Mouse (Mus musculus): ENCODE results near the gene Fam69a.
"Not testable (repeated sequence)": the region's sequence is repeated elsewhere in the genome, so short reads cannot be mapped to it uniquely, and the experiment has no call there.

The Fam69a gene

DNA sequence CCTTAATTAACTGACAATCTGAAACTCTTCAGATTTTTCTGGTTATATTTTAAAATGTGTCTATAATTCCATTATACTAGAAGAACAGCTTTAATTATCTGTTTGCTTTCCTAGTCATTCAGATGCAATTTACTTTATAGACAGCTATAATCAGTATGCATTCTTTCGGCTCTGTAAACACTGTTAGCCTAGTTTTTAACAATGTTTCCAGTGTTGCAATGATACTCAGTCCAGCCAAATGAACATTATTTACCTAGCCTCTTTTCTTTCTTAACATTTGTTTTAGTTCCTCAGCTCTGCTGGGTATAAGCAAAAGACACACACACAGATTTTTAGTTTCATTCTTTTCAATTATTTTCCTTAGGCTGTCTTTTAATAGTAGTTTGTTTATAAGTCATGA is 38.0 kb downstream of the Fam69a start:
- in situ Hi-C loops (cut with MseI, MboI): no loop called here

DNA sequence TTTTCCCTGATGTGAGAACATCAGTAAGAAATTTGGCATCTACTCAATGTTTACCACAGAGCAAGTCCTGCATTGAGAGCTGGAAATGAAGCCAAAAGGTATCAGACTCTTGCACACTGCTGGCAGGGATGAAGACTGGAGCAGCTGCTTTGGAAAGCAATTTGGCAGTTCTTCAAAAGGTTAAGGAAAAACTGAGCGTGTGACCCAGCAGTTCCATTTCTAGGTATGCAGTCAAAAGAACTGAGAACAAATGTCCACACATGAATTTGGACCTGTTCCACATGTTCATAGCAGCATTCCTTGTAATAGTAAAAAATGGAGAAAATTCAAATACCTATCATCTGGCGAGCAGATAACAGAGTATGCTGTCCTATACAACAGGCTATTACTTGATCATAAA is 39.3 kb downstream of the Fam69a start:
- in situ Hi-C loops (cut with MseI, MboI): no loop called here

DNA sequence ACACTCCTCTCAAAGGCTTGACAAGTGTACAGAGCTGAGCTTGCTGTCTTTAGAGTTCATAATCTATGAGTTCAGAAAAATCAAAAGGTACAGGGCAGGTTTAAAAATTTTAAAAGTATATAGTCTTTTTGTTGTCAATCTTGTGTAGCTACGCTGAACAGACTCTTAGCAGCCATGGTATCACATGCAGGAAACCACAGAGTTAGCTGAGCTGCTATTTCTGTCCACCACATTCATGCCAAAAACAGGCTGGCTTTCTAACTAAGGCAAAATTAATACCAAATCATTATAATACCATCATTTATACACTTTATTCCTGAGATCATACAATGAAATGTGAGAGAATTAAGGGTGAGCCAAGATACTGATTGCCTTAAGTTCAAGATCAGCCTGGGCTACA is 40.4 kb downstream of the Fam69a start:
- in situ Hi-C loops (cut with MseI, MboI): no loop called here

DNA sequence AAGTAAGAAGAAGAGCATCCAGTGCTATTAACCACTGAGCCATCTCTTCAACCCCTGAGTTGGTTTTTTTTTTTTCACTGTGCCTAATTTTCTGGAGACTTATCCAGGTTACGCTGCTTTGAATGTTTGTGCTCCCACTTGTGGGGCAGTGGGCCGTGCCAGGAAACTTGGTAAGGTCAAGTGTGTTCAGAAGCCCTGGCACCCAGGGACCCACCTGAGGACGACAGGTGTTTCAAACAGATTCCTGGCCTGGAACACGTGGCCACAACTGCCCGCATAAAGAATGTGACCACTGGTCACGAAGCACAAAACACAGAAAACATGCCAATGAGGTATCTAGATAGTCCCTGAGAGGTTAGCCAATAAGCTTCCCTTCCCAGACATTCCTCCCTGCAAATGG is 43.4 kb downstream of the Fam69a start:
- in situ Hi-C loops (cut with MseI, MboI): no loop called here

DNA sequence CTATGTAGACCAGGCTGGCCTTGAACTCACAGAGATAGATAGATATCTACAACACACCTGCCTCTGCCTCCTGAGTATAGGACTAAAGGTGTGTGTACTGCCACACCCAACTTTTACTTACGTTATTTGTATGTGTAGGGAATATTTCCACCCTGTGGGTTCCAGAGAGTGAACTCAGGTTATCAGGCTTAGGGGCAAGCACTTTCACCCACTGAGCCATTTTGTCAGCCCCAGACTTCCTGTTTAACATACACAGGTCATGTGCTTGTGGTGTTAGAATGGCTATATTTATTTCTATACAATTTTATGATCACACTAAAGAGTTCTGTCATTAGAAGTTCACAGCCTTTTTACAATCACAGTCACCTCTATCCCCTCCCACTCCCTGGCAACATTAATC is 43.9 kb downstream of the Fam69a start:
- in situ Hi-C loops (cut with MseI, MboI): no loop called here

DNA sequence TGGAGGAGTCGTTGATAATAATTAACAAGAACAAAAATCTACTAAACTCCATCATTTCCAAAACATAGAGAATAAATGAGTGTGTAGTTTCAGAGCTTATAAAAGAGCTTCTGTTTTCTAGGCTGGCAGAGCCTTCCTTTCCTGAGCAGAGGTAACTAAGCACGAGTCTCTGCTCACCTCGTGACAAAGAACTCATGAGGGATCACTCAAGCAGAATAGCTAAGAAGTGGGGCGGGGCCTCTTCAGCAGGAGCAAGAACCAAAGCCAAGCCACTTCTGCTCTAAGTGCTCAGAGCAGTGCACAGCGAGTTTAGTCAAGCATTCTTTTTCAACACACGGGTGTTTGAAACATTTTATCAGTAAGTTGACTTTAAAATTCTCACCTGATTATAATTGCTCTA is 45.7 kb downstream of the Fam69a start:
- in situ Hi-C loops (cut with MseI, MboI): no loop called here

DNA sequence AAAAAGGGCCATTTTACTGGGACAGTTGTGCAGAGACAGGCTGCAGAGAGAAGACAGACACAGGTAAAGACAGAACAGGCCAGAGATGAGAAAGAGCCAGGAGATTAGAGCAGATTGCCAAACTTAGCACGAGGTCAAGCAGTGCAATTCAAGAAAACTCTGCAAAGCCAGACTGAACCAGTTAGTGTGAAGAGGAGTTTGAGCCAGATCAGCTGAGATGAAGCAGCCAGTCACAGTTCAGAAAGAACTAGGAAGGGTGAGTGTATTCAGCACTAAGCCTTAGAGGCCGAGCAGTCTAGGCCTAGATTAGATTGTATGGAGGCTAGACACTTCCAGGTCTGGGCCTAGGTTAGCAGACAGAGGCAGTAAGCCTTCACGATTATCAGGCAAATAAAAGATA is 47.2 kb downstream of the Fam69a start:
- in situ Hi-C loops (cut with MseI, MboI): no loop called here

DNA sequence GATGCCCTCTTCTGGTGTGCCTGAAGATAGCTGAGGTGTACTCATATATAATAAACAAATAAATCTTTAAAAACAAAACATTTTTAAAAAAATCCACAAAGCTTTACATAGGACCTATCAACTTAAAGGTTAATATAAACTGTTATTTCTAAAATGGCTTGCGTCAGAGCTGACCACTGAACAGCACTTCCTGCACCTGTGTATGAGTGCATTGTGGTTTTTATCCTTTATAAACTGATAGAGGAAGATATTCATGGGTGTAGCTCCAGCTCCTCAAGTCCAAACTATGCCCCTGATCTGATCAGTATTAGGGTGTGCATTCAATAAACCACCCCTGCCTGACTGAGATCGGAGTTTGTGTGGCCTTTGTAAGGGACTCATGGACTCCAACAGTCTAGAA is 48.0 kb downstream of the Fam69a start:
- in situ Hi-C loops (cut with MseI, MboI): no loop called here

DNA sequence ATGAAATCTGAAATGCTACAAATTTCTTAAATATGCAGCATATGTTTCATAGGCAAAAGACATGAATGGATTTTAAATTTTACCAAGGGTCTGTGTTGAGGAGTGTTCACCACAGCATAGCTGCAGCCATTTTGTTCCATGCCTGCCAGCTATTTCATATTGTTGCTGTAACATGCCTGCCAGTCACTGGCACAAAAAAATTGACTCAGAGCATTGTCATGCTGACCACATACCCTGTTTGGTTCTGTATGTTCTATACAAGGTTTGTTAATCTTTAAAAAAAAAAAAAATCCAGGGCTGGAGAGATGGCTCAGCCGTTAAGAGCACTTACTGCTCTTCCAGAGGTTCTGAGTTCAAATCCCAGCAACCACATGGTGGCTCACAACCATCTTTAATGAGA is 48.4 kb downstream of the Fam69a start:
- in situ Hi-C loops (cut with MseI, MboI): not testable (repeated sequence)

DNA sequence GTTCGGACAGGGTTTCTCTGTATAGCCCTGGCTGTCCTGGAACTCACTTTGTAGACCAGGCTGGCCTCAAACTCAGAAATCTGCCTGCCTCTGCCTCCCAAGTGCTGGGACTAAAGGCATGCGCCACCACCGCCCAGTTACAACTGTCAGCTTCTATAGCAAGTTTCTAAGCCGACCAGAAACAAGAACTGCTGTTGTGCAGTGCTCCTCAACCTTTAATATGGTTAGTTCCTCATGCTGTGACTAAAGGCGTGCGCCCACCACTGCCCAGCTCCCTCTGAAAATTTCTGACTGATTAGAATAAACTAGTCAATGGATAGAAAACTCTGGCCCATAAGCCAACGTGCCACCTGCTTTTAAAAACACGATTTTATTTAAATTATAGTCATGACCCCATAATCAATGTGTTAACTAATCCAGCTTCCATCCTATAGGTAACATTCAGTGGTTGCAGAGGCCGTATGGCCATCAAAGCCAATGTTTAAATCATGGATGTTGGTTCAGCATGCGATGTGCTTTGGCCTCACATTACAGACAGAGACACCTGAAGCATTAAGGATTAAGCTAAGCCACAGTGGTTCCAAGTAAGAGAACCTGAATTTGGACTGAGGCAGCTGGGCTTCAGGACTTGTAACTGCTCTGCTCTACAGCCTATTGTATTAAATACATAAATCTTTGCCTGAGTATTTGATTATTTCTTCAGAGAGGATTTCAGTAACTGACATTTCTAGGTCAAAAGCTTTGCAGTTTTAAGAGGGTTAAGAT is 50.1 kb downstream of the Fam69a start:
- in situ Hi-C loops (cut with MseI, MboI): no loop called here

DNA sequence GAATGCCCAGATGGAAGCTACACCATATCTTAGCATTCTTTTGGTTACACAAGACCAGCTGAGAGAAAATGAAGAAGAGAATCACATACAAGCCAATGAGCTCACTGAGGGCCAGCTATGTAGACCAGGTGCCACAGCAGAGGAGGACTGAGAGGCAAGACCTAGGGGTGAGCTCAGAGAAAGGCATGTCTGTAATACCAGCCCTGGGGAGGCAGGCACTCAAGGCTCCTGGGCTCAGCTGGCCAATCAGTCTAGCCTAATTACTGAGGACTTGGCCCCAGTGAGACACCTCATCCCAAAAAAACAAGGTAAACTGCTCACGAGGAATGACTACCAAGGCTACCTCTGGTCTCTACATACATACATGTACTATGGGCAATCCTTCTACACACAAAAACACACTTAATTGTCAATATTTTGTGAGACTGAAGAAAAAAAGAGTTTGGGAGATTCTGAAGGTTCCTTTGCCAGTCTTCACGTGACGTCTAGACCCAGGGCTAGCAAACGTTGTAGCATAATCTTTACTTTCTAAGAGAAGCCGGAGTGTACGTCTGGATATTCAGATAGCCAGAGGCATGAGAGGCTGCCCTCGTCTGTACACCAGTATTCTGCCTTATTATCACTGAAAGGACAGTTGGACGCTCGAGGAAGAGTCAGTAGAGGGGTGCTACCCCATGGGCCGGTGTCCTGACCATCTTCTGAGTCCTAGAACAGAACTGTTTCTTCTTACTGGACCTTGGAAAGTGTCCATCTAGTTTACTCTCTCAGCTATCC is 51.9 kb downstream of the Fam69a start:
- in situ Hi-C loops (cut with MseI, MboI): no loop called here

DNA sequence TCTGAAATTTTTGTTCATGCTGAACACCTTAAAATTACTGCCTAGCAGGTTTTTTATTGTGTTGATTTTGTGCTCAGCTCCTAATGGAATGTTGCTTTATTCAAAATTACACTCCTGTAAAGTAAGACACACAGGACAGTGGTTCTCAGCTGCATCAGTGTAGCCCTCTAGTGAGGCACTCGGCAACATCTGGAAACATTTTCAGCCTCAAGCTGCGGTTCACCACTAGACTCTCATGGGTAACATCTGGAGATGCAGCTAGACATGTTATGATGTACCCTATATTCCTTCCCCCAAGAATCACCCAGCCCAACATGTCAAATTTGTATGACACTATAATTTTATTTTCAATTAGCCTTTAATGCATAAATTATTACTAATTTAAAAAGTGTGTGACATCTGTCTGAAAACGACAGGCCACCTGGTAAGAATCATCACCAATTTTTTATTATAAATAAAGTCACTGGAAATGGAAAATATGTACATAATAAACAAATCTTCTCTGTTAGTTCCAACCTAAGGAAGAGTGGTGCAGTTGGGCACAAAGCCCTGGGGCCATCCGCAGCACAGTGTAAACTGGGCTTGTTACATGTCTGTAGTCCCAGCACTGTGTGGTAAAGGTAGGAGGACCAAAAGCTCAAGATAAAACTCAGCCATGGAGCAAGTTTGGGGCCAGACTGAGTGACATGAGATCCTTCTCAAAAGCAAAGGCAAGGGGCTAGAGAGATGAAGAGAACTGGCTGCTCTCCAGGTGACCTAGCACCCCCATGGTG is 53.5 kb downstream of the Fam69a start:
- in situ Hi-C loops (cut with MseI, MboI): no loop called here

DNA sequence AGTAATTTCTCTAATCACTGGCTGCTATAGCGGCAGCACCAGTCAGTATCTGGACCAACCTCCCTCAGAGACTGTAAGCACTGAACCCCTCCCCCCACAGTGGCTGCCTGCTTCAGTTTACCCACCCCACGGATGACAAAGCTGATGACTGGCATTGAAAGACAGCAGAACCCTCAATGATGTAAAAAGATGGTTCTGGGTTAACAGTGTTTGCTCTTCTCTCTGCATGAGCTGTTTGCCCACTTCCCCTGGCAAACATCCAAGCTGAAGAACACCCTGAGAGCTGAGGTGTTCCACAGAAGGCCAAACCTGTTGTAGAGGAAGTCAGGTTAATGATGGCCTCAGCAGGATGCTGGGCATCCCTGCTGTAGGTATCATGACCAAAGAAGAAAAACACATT is 54.3 kb downstream of the Fam69a start:
- in situ Hi-C loops (cut with MseI, MboI): no loop called here

DNA sequence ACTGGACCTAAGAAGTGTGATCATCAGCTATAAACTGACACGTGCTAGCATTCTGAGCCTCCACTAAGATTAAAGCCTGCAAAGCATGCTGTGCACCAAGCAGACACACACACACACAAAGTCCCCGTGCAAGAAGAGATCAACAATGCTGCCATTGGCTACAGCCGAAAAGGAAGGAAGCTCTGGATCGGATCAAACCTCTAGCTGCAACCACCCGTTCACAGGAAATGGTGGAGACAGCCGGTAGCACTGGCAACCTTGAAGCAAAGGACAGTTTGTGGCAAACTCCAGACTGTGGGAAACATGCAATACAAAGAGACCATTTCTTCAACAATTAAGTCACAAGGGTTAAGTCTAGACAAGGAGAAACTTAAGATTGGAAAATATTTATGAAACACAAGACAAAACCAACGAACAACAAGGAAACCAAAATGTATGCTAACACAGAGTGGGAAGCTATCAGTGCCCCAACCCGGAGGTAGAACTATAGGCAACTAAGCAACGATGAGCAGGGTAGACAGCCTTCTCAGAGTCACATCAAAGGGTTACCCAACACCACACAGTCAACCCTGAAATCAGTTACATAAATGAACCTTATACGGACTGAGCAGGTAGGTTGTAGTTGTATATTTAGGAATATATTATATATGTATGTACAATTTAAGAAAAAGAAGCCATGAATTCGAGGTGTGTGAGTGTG is 60.2 kb downstream of the Fam69a start:
- in situ Hi-C loops (cut with MseI, MboI): loop anchor here in 1 of 2 experiments (10.0 kb wide), 1 partner anchor 58 kb away; the partner anchor contains the start of gene Fam69a

DNA sequence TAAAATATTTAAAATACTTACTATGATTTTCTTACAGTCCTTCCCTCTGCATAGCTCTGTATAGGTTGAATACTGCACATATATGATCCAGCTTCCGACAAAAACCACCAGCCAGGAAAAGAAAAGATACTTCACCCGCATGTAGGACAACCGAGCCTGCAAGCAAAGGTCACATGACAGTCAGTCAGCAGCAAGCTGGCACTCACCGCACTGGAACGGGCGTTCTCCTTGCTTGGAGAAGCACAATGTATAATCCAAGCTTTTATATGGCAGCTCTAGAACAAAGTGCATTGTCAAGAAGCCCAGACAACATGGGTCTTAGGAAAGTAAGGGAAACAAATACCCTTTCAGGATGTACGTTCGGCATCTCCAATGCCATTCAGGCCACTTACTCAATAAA is 62.3 kb downstream of the Fam69a start:
- in situ Hi-C loops (cut with MseI, MboI): loop anchor here in 1 of 2 experiments (10.0 kb wide), 1 partner anchor 60 kb away; the partner anchor contains the start of gene Fam69a

DNA sequence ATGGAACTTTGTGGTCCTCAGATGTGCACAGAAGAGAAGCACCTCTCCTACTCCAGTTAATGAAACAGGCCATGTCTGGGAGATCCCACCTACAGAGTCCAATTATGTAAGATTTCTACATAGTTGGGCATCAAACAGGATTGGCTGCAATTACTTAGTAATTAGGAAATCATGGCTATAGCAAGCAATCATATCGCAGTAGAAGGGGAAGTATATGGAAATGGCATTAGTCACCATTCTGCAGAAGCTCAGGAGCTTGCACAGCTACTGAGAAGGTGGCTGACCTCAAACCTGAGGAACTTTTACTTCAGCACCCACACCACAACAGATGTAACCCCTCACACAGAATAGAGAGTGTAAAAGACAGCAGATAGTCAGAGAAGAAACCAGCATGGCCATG is 64.0 kb downstream of the Fam69a start:
- in situ Hi-C loops (cut with MseI, MboI): loop anchor here in 1 of 2 experiments (10.0 kb wide), 1 partner anchor 62 kb away; the partner anchor contains the start of gene Fam69a

DNA sequence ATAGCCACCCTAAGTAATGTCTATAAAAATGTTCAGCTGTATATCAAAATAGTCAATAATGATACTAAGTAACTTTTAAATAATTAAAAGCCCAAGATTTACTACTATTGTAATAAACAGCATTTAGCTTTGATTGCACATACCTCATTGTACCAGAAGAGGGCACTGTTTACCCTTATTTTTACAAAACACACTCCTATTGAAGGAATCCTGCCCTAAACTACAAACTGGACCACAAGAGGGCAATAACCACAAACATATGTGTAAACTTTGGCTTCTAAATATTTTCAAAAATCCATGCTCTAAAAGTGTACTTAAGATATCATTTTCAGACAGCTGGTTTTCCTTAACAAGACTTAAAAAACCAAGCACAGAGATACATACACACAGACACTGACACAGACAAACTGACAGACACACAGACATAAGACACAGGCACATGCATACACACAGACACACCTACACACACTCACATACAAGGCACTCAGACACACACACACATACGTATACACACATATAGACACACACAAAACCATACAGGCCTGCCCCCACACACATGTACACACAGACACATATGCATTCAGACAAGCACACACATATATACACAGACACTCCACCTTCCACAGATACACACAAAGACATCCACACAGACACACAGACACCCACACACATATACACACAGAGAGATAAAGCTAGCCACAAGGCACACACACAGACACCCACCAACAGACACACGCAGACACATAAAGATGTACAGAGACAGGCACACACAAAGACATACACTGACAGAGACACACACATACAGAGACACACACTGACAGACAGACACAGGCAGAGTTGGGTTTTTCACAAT is 65.3 kb downstream of the Fam69a start:
- in situ Hi-C loops (cut with MseI, MboI): loop anchor here in 1 of 2 experiments (10.0 kb wide), 1 partner anchor 63 kb away; the partner anchor contains the start of gene Fam69a

DNA sequence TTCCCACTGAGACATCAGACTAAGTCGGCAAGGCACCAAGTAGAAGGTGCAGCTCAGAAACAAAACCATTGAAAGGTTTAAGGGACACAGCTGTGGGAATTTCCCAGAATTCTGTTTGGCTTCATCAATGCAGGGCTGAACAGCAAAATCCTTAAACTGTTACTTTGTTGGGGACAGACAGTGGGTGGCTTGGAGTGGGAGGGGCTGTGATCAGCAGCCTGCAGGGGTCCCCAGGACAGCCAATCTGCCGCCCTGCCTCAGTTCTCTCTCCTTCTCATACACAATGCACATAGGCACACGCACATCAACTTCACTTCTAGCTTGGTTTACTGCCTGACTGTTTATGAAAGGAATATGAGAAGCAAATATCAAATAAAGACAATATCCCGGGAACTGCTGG is 71.6 kb downstream of the Fam69a start:
- in situ Hi-C loops (cut with MseI, MboI): no loop called here

DNA sequence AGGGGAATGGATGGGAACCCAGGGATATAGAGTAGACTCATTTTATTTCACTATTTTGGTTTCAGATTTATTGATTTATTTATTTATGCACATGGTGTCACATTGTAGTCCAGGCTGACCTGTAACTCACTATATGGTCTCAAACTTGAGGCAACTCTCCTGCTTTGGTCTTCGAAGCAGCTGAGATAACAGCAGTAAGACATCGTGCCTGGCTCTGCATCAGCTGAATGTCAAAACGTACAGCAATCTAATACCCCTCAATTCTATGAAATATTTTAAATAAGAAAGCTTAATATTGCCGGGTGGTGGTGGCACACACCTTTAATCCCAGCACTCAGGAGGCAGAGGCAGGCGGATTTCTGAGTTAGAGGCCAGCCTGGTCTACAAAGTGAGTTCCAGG is 75.9 kb downstream of the Fam69a start:
- in situ Hi-C loops (cut with MseI, MboI): no loop called here

DNA sequence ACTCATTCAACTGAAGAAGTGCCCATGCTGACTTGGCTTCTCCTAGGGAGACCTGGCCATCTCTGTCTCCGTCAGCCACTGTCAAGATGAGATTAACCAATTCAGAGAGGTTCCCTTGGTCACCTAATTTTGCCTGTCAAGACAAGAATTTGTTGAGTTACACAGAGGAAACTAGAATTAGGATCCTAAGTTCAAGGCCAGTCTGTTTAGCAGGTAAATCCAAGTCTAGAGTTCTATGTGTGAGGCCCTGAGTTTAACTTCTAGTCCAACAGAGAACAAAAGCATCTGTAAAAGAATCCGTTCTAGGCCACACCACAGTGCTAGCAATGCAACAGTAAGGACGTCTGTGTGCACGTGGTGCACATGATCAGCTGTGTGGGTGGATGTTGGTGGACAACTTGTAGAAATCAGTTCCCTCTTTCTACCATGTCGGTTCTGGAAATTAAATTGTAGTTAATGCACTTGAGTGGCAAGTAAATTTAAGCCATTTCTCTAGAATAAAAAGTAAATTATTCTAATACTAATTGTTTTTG is 76.7 kb downstream of the Fam69a start:
- in situ Hi-C loops (cut with MseI, MboI): no loop called here
